Mouse (Mus musculus) embryonic facial prominence, embryonic 15.5 days (tissue): ENCODE results near the gene Nms. TPM values are rescaled to one million over a fixed set of nuclear protein-coding genes. Genes with fewer than 3 reads are reported as not detected.
A peak's percentile ranks its signal among the peaks of the same experiment; 100 is the strongest.

Source experiments
- ATAC-seq: fragments of 200-750 bp; cut with Nextera tagmentation; 2 replicates; pipeline ENCODE4 v1.8.0; 2017; ENCODE audit warnings: low read depth, moderate TSS enrichment; ENCODE audit not compliant: insufficient number of reproducible peaks, low FRiP score, low TSS enrichment
- H3K27ac ChIP-seq: fragments of 300-500 bp; sonication (generic); replicated peaks from 2 replicates; pipeline ENCODE4 v1.5.1; 2015; ENCODE audit warnings: mild to moderate bottlenecking, inconsistent platforms
- H3K27me3 ChIP-seq: fragments of 300-500 bp; sonication (generic); 2 replicates; pipeline ENCODE4 v1.6.1; 2015; ENCODE audit warnings: inconsistent platforms
- H3K36me3 ChIP-seq: fragments of 300-500 bp; sonication (generic); 2 replicates; pipeline ENCODE4 v1.6.1; 2015; ENCODE audit warnings: mild to moderate bottlenecking, inconsistent platforms
- H3K4me1 ChIP-seq: fragments of 300-500 bp; sonication (generic); 2 replicates; pipeline ENCODE4 v1.6.1; 2015; ENCODE audit warnings: inconsistent platforms
- H3K4me2 ChIP-seq: fragments of 300-500 bp; sonication (generic); replicated peaks from 2 replicates; pipeline ENCODE4 v1.6.1; 2015; ENCODE audit warnings: mild to moderate bottlenecking, inconsistent platforms
- H3K4me3 ChIP-seq: fragments of 300-500 bp; sonication (generic); replicated peaks from 2 replicates; pipeline ENCODE4 v1.5.1; 2015; ENCODE audit warnings: mild to moderate bottlenecking, inconsistent platforms
- H3K9ac ChIP-seq: fragments of 300-500 bp; sonication (generic); 2 replicates; pipeline ENCODE4 v1.6.1; 2015; ENCODE audit warnings: inconsistent platforms
- H3K9me3 ChIP-seq: fragments of 300-500 bp; sonication (generic); replicated peaks from 2 replicates; pipeline ENCODE4 v1.6.1; 2016; ENCODE audit warnings: inconsistent platforms
- WGBS: fragments of 180-500 bp; shearing (Covaris S2); methylation state at CpG from one replicate; pipeline ENCODE4 v1.1.7; 2015; 5-methylcytosine and 5-hydroxymethylcytosine counted together
- polyA plus RNA-seq: library from polyadenylated mRNA; unstranded; fragments of >200 nt; fragmentation: Nextera tagmentation; extraction: Ambion mirVana; gene quantifications from 2 replicates; pipeline ENCODE4 v1.2.1, GENCODE M21; 2015

The Nms gene
- not detected in 2 replicates for polyA plus RNA-seq

DNA sequence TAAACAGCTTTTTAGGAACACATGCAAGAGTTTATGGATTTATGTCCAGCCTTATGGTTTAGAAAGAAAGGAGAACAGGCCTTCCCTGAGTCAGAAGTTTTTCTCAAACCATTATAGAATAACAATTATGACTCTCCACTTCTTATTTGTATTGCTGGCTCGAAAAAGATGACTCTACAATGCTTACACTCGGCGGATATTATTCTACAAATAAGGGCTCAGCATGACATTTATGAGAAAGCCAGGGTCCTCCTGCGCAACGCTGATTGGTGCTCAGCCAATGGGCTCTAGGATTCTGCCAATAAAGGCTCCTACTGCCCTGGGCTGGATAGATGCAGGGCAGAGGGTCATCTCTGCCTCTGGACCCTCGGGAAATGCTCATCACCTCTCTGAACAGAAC lies at the start of gene Nms:
Gene Nms (plus strand): TSS at position 301 of the 400 bp plus-strand sequence.
- Histone ChIP-seq H3K9ac (no peak within 1 kb of the TSS), H3K4me3 (no peak within 1 kb of the TSS), H3K36me3 (no peaks in the 10 kb centered on the region), H3K27me3 (0 out of 2 replicates have a peak, but pooled peaks cover 3% of the 10 kb centered on the region), H3K4me1 (no peaks in the 10 kb centered on the region), H3K9me3 (no peaks in the 10 kb centered on the region), H3K4me2 (no peak within 1 kb of the TSS), H3K27ac (no peak within 1 kb of the TSS)
- 83% methylated on average over 6 of the region's 6 CpGs for WGBS
- ATAC-seq, result no peak

DNA sequence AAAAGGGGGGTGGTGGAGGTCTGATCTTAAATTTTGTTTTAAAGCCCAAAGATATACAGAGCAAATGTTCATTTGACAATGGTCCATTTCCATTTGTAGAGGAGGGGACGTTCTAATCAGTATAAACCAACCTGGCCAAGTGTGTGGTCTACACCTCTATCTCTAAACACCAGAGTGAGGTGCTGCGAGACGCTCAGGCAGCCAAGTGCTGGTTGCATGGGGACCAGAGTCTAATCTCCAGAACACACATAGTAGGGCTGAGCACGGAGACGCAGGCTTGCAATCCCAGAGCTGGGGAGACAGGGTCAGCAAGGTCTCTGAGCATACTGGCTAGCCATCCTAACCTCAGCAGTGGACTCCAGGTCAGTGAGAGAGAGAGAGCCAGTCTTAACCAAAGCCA lies 47.5 kb upstream of the Nms start:
- no peak overlapping the region for H3K4me3 ChIP-seq
- no peak overlapping the region for H3K4me2 ChIP-seq
- H3K27me3 ChIP-seq, result no peaks in the 10 kb centered on the region
- no peaks in the 10 kb centered on the region for H3K36me3 ChIP-seq
- no peak overlapping the region for H3K9ac ChIP-seq
- H3K27ac ChIP-seq, result no peak overlapping the region
- H3K9me3 ChIP-seq, result no peaks in the 10 kb centered on the region
- no peak for ATAC-seq
- WGBS, result 92% methylated on average over 5 of the region's 5 CpGs
- peaks cover 14% of the 10 kb centered on the region; the same call in 1 of the 2 replicates for H3K4me1 ChIP-seq

DNA sequence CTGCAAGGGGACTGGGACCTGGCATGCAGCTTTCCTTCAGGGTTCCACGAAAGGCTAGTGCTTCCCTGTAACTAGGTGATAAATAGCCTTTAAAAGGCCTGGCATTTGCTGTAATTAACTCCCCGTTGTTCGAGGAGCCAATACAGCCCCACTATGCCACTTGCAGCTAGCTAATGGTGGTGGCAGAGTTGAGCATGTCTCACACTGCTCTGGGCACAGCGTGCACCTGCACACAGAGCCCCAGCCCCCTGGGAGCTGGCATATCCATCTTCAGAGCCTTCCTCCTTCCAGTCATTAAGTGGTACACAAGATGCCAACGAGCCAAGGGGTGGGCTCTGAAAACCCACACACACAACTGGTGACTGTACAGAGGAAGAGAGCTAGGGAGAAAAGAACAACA lies 45.9 kb upstream of the Nms start:
- H3K9me3 ChIP-seq, result no peaks in the 10 kb centered on the region
- no peaks in the 10 kb centered on the region for H3K36me3 ChIP-seq
- WGBS, result 87% methylated on average over 5 of the region's 5 CpGs
- H3K4me1 ChIP-seq, result peaks cover 15% of the 10 kb centered on the region
- no peak for ATAC-seq
- no peak overlapping the region for H3K4me2 ChIP-seq
- no peak overlapping the region for H3K4me3 ChIP-seq
- H3K27me3 ChIP-seq, result 0 out of 2 replicates have a peak, but pooled peaks cover 3% of the 10 kb centered on the region
- no peak overlapping the region for H3K27ac ChIP-seq
- no peak overlapping the region for H3K9ac ChIP-seq

DNA sequence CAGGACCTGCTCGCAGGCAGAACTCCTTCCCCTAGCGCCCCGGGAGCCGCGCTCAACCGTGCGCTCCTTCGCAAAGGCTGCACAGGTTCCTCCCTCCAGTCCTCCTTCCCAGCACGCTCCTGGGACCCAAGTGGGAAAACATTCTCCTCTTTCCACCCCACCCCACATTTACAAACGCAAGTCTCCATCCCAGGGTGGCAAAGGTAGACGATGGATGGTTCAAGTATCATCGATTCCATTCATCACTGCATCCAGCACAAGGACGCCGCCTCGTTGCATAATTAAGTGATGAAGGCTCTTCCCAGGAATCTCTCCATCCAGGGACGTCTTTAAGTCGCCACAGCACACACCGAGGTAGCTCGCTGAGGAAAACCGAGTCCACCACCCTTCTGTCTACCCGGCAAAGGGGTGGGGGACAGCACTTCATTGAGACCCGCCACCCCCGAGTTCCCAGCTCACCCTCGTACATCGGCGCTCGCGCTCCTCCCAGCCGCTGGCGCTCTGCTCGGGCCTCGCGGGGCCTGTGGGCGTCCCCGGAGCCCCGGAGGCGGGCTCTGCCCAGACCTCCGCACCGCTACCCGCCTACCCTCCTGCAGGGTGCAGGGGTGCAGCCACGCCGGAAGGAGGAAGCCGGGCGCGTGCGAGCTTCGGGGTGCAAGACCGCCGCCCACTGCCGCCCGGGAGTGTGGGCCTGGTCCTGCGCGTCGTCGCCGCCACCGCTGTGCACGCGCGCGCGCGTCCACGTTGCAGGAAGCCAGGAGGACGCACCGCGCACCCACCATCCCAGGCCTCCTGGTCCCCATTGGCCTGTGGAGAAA lies 41.3 kb upstream of the Nms start, which contains the start of gene Chst10:
Gene Chst10 (minus strand): TSS at position 731 of the 818 bp plus-strand sequence.
- peak within 1 kb of the TSS; percentile 70 for H3K4me3 ChIP-seq
- WGBS, result under 1% methylated on average over 67 of the region's 67 CpGs
- no peaks in the 10 kb centered on the region for H3K36me3 ChIP-seq
- peak within 1 kb of the TSS; percentile 82 for H3K4me2 ChIP-seq
- ATAC-seq, result peak; percentile 87
- H3K9me3 ChIP-seq, result no peaks in the 10 kb centered on the region
- H3K27ac ChIP-seq, result peak within 1 kb of the TSS; percentile 72
- H3K27me3 ChIP-seq, result 0 out of 2 replicates have a peak, but pooled peaks cover 3% of the 10 kb centered on the region
- peak within 1 kb of the TSS; percentile 44 for H3K9ac ChIP-seq
- H3K4me1 ChIP-seq, result peaks cover 7% of the 10 kb centered on the region; the same call in 1 of the 2 replicates

DNA sequence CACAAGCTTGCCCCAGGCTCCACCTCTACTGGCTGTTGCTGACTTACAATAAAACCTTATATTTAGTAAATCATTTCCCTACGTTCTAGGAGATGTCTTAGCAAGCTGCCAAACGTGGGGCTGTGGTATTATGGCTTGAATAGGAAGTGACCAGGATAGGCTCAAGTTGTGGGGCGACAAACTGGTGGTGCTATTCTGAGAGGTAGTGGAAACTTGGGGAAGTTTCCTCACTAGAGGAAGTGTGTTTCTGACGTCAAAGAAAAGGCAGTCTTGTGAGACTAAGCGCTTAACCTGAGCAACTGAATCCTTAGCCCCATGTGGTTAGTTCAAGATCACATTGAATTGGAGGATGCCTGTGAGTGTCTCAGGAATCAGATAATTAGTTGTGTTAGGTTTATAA lies 36.4 kb upstream of the Nms start:
- 0 out of 2 replicates have a peak, but pooled peaks cover 3% of the 10 kb centered on the region for H3K27me3 ChIP-seq
- WGBS, result 52% methylated on average over 5 of the region's 5 CpGs
- H3K4me1 ChIP-seq, result peaks cover 1% of the 10 kb centered on the region; the same call in 1 of the 2 replicates
- H3K27ac ChIP-seq, result no peak overlapping the region
- no peak overlapping the region for H3K4me3 ChIP-seq
- no peaks in the 10 kb centered on the region for H3K36me3 ChIP-seq
- no peaks in the 10 kb centered on the region for H3K9me3 ChIP-seq
- no peak for ATAC-seq
- no peak overlapping the region for H3K9ac ChIP-seq
- no peak overlapping the region for H3K4me2 ChIP-seq

DNA sequence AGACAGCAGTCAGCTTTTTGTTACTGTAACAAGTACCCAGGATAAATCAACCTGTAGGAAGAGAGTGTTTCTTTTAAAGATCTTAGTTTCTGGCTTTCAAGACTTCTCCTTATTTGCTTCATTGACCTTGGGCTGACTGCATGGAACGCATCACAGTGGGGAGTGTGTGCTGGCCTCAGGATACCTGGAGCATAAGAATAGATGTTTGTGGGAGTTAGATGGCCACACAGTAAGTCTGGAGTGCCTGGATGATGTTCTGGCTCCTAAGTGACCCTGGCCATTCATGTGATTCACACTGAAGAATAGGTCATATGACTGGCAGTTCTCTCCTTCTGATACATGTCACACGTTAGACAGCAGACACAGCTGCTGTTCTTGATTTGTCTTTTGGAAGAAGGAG lies 35.0 kb upstream of the Nms start:
- Histone ChIP-seq H3K9ac (no peak overlapping the region), H3K9me3 (no peaks in the 10 kb centered on the region), H3K4me3 (no peak overlapping the region), H3K4me1 (no peaks in the 10 kb centered on the region), H3K27me3 (no peaks in the 10 kb centered on the region), H3K36me3 (no peaks in the 10 kb centered on the region), H3K27ac (no peak overlapping the region), H3K4me2 (no peak overlapping the region)
- ATAC-seq, result no peak
- 78% methylated on average over 2 of the region's 2 CpGs for WGBS

DNA sequence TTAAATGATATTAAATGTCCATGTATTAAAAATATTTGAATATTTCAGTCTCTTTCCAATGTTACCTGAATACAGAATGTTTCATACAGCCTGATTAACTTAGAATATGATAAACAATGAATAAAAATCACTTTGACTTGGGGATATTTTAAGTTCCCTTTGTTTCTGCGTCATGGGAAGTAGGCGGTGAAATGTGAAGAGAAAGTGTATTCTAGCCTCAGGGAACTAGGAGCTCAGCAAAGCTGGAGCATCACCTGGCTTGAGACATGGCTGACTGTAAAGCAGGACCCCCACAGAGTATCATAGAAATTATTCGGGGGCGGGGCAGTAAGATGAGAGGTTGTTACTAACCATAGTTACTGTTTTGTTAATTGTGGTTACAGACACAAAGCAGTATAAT lies 10.0 kb upstream of the Nms start:
- no peaks in the 10 kb centered on the region for H3K27me3 ChIP-seq
- no peak overlapping the region for H3K4me2 ChIP-seq
- no peaks in the 10 kb centered on the region for H3K9me3 ChIP-seq
- WGBS, result 65% methylated on average over 4 of the region's 4 CpGs
- no peak overlapping the region for H3K9ac ChIP-seq
- no peak overlapping the region for H3K4me3 ChIP-seq
- no peaks in the 10 kb centered on the region for H3K4me1 ChIP-seq
- H3K36me3 ChIP-seq, result no peaks in the 10 kb centered on the region
- no peak for ATAC-seq
- no peak overlapping the region for H3K27ac ChIP-seq

DNA sequence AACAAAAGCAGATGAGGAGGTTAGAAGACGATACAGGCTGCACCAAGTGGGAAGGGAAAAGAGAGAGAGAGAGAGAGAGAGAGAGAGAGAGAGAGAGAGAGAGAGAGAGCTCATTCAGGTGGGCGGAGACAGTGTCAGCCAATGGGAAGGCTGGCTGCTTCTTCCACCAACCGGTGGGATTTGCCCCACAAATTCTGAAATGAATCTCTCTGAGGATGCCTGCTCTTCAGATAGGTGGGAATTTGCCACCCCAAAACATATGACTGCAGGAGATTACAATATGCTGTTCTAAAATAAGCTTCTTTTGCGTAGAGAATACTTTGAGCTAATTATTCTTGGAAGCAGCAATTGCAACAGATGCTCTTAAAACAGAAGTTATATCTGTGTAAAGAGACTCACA lies 9.5 kb upstream of the Nms start:
- Histone ChIP-seq H3K4me2 (no peak overlapping the region), H3K27me3 (no peaks in the 10 kb centered on the region), H3K27ac (no peak overlapping the region), H3K9me3 (no peaks in the 10 kb centered on the region), H3K36me3 (no peaks in the 10 kb centered on the region), H3K9ac (no peak overlapping the region), H3K4me1 (no peaks in the 10 kb centered on the region), H3K4me3 (no peak overlapping the region)
- no peak for ATAC-seq
- 65% methylated on average over 4 of the region's 4 CpGs for WGBS

DNA sequence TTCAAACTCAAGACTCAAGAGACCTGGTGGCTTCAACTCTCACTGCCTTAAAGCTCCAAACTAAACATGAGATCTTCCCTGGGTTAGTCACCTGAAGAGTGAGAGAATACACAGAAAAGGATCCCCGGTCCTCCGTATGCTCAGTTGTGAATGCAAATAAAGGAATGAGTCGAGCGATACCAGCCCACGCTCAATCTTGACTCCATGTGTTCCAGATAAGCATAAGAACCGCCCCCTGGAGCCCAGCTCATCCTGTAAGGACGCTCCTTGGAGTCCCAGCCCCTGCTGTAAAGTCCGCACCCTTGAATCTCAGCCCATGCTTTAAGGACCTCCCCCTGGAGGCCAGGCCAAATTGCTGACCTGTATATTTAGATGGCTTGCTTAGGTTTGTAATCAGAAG lies 8.2 kb upstream of the Nms start:
- Histone ChIP-seq H3K27ac (no peak overlapping the region), H3K4me1 (no peaks in the 10 kb centered on the region), H3K4me3 (no peak overlapping the region), H3K9ac (no peak overlapping the region), H3K4me2 (no peak overlapping the region), H3K9me3 (no peaks in the 10 kb centered on the region), H3K36me3 (no peaks in the 10 kb centered on the region), H3K27me3 (no peaks in the 10 kb centered on the region)
- ATAC-seq, result no peak
- 63% methylated on average over 8 of the region's 8 CpGs for WGBS

DNA sequence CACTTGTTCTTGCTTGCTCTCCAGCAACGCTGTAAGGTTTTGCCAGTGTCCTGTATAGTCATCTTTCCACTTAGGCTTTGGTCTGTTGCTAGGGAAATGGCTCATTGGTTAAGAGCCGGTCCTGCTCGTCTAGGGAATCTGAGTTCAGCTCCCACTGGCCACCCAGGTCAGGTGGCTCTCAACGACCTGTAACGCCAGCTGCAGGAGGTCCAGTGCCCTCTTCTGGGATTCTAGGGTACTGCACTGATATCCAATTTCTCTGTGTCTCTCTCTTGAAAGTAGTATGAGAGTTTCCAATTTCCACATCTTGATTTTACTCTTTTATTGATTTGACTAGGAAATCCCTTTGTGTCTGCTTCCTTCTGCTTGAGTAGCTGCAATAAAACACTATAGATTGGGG lies 4.3 kb upstream of the Nms start:
- H3K9ac ChIP-seq, result no peak overlapping the region
- H3K9me3 ChIP-seq, result no peaks in the 10 kb centered on the region
- H3K4me1 ChIP-seq, result no peaks in the 10 kb centered on the region
- WGBS, result 28% methylated on average over 5 of the region's 5 CpGs
- no peak overlapping the region for H3K4me2 ChIP-seq
- H3K27ac ChIP-seq, result no peak overlapping the region
- ATAC-seq, result no peak
- no peaks in the 10 kb centered on the region for H3K36me3 ChIP-seq
- no peak overlapping the region for H3K4me3 ChIP-seq
- H3K27me3 ChIP-seq, result no peaks in the 10 kb centered on the region

DNA sequence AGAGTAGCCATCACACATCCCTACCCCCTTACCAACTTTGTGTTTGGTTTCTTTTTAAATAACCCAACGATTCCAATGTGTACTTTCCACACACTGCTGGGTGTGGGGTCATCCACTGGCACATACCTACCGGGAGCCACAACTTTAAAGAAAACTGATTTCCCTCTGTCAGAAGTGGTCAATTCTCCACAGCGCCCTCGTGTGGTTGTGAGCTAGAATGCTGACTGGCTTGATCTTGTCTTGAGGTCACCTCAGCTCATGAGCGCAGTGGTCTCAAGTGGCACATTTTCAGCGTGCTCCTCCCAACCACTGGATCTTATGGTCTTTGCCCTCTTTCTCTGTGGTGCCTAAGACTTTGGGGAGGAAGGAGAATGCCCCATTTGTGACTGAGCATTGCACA lies 2.2 kb upstream of the Nms start:
- Histone ChIP-seq H3K36me3 (no peaks in the 10 kb centered on the region), H3K9me3 (no peaks in the 10 kb centered on the region), H3K27me3 (no peaks in the 10 kb centered on the region), H3K9ac (no peak overlapping the region), H3K27ac (no peak overlapping the region), H3K4me1 (no peaks in the 10 kb centered on the region), H3K4me2 (no peak overlapping the region), H3K4me3 (no peak overlapping the region)
- 27% methylated on average over 6 of the region's 6 CpGs for WGBS
- ATAC-seq, result no peak

DNA sequence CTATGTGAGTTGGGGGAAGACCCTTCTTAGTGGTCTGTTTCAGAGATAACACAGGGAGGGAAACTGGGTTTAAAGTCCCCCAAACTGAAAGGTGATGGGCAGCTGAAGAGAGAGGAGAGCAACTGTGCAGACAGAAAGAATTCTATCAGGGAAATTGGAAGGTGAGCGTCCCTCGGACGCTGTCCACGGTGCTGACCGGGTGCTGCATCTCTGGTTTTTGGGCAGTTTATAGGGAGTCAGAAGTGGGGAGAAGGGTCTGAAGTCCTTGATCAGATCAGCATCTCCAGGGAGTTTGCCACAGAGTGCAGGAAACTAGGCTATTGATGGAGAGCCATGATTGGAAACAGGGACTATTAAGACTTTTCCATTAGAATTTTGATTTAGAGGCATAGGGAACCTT lies 659 bp downstream of the Nms start:
- H3K4me1 ChIP-seq, result no peaks in the 10 kb centered on the region
- no peaks in the 10 kb centered on the region for H3K36me3 ChIP-seq
- H3K9ac ChIP-seq, result no peak overlapping the region
- no peak overlapping the region for H3K27ac ChIP-seq
- no peak overlapping the region for H3K4me3 ChIP-seq
- WGBS, result 6% methylated on average over 5 of the region's 5 CpGs
- no peak for ATAC-seq
- no peak overlapping the region for H3K4me2 ChIP-seq
- H3K27me3 ChIP-seq, result 0 out of 2 replicates have a peak, but pooled peaks cover 3% of the 10 kb centered on the region
- no peaks in the 10 kb centered on the region for H3K9me3 ChIP-seq
